Mouse (Mus musculus) embryonic fibroblast, embryonic 13.5 days (primary cell): ENCODE results near the gene Habp2.

Experiments used
- CTCF ChIP-seq: IDR thresholded peaks from 2 replicates; pipeline ENCODE4 v1.5.1; 2011; ENCODE audit warnings: mild to moderate bottlenecking, control low read depth, low read length, moderate library complexity, borderline replicate concordance; ENCODE audit not compliant: insufficient read depth
- POLR2A ChIP-seq: IDR thresholded peaks from 2 replicates; pipeline ENCODE4 v1.6.1; 2011; ENCODE audit warnings: low read depth, mild to moderate bottlenecking, control low read depth, low read length, moderate library complexity

- TF ChIP-seq CTCF (no peak), POLR2A (no peak)
Measured at GRCm38 (mm10) chr19:56277951-56278350, 9.0 kb upstream of the Habp2 start.
